Mouse (Mus musculus): Measurements from ENCODE around the gene Cfap161.

The Cfap161 gene

DNA sequence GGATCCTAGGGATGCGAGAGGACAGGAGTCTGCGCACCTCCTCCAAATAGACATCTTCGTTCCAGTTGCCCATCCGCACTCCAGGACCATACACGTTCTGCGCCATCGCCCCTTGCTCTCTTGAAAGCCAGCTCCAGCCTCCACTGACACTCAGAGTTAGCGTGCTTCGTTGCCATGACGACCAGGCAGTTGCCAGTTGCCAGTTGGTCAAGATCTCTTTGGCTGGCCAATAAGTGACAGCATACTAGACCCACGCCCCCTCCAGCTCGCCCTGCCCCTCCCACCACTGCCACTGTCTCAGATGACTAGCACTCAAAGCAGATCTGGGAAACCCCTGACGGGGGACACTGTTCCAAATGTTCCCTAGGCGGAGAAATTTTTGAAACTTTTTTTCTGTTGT lies at the start of gene Cfap161:
Gene Cfap161, minus strand, starts transcription at position 176 of the 400 bp plus-strand sequence.
- in situ Hi-C loops (cut with MboI; ENCODE audit: low sequenced_read_pairs), result loop anchor here (10.0 kb wide), 1 partner anchor 220 kb away; no protein-coding TSS in a partner anchor

GRCm38 (mm10) chr7:83842486-83843259 lies 48.0 kb upstream of the Cfap161 start:
- in situ Hi-C loops (cut with MboI; ENCODE audit: low sequenced_read_pairs), result no loop called here

- in situ Hi-C loops (cut with MboI; ENCODE audit: low sequenced_read_pairs), result no loop called here
These were observed 45.4 kb upstream of the Cfap161 start for GRCm38 (mm10) chr7:83840076-83840475.

GRCm38 (mm10) chr7:83838525-83839224 lies 44.0 kb upstream of the Cfap161 start:
- in situ Hi-C loops (cut with MboI; ENCODE audit: low sequenced_read_pairs), result no loop called here

GRCm38 (mm10) chr7:83829355-83829754 lies 34.7 kb upstream of the Cfap161 start:
- in situ Hi-C loops (cut with MboI; ENCODE audit: low sequenced_read_pairs), result no loop called here

DNA sequence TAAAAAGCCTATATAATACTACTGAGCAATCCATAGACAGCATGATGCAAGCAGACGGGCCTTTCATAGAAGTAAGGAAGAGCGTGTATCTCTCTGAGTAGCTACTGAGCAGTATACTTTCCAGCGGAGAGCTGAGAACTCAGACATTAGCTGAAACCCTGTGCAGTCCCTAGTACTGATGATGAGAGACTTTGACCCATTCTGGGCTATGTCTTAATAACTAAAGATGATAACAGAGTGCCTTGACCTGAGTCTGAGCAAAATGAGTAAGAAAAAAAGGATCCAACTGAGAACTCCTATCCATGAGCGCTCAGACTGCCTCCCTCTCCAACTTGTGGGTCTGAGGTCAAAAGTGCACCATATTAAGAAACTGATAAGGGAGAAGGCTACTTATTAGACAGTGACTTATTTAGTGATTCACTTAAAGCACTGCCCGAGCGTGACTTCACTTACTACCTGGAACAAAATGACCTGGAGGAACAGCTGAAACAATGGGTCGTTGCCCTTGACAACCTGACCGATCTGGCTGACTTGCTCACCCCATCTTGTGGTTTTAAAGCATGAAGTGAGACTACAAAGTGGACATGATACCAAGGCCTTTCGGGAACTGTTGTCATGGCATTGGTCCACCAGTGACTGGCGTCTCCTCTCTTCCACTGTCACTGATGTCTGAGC lies 32.9 kb upstream of the Cfap161 start:
- in situ Hi-C loops (cut with MboI; ENCODE audit: low sequenced_read_pairs), result no loop called here

GRCm38 (mm10) chr7:83826808-83827207 lies 32.1 kb upstream of the Cfap161 start:
- in situ Hi-C loops (cut with MboI; ENCODE audit: low sequenced_read_pairs), result no loop called here

- in situ Hi-C loops (cut with MboI; ENCODE audit: low sequenced_read_pairs), result no loop called here
These were observed 27.3 kb upstream of the Cfap161 start for GRCm38 (mm10) chr7:83821951-83822350.

GRCm38 (mm10) chr7:83816886-83817285 lies 22.2 kb upstream of the Cfap161 start:
- in situ Hi-C loops (cut with MboI; ENCODE audit: low sequenced_read_pairs), result no loop called here

DNA sequence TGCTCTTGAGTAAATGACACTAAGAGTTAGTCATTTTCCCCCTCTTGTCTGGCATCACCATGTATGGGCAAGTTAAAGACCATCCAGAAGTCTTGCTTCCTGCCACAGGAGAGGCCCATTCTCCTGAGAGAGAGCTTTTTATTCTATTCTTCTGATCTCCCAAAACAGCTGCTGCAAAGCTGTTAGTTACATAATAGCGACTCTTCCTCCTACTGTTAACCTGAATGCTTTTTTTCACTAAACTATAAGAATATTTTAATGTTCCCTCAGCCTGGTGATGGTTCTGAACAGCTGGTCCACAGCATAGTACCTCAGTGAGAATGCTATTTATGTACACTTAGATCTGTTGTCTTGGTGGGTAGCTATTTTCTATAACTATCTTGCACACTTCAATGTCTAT lies 21.0 kb upstream of the Cfap161 start:
- in situ Hi-C loops (cut with MboI; ENCODE audit: low sequenced_read_pairs), result no loop called here

GRCm38 (mm10) chr7:83813993-83814392 lies 19.3 kb upstream of the Cfap161 start:
- in situ Hi-C loops (cut with MboI; ENCODE audit: low sequenced_read_pairs), result no loop called here

DNA sequence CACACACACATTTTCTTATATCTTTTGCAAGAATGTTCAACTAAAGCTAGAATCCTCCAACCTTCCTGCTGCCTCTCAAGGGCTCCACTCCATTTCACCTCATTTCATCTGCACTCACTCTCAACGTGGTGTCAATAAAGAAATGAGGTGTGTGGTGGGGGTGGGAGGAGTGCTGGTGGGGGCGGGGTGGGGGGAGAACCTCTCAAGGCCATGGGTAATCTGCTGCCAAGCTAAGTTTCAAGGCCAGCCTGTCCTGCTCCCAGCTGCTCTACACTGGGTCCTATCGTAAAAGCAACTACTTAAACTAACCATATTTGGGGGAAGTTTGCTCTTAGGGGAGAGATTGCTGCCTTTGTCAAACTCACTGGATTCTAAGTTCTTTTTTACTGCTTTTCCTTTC lies 18.8 kb upstream of the Cfap161 start:
- in situ Hi-C loops (cut with MboI; ENCODE audit: low sequenced_read_pairs), result no loop called here

DNA sequence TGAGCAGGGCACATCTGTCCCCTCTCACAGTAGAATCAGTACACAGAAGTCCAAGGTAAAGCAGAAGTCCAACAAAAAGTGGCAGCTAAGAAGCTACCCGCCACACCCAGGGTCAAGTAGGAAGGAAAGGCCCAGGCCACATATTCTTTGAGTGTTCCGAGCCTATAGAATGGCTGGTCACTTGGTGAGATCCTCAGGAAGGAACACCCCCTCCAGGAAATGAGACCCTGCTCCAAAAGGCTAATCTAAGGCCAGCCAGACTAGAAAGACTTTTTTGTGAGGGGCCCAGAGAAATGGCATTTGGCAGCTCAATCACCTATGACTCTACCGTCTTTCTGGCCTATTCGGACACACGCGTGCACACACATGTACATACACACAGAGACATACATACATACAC lies 18.3 kb upstream of the Cfap161 start:
- in situ Hi-C loops (cut with MboI; ENCODE audit: low sequenced_read_pairs), result no loop called here

DNA sequence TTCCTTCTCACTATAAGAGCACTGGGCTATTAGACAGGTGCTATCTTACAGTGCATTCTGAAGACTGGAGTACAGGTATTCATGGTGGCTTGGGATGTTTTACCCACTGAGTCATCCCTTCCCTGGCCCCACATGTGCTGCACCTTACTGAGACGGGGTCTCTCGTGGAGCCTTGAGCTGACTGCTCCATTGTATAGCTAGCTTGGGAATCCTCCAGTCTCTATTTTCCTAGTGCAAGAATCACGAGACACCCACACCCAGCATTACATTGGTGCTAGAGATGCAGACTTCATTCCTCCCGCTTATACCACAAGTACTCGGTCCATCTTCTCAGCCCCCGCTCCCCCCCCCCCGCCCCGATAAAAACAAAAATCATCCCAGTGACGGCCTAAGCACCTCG lies 17.9 kb upstream of the Cfap161 start:
- in situ Hi-C loops (cut with MboI; ENCODE audit: low sequenced_read_pairs), result no loop called here

DNA sequence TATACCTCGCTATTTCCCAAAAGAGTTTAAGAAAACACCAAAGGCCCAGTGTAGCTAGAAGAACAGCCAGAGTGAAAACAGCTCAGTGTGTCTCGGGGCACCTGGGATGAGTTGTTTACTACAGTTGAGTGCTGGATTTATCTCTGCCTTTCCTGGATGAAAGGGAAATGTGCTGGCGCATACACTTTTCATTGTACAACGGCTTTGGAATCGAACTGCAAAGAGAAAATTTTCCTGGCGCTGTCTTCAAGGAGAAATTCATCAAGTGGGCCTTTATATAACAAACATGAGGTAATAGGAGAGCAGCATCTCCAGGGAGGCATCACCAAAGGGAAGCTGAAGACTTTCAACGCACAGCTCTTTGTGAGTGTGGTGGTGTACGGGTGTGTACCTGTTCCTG lies 17.2 kb upstream of the Cfap161 start:
- in situ Hi-C loops (cut with MboI; ENCODE audit: low sequenced_read_pairs), result no loop called here

DNA sequence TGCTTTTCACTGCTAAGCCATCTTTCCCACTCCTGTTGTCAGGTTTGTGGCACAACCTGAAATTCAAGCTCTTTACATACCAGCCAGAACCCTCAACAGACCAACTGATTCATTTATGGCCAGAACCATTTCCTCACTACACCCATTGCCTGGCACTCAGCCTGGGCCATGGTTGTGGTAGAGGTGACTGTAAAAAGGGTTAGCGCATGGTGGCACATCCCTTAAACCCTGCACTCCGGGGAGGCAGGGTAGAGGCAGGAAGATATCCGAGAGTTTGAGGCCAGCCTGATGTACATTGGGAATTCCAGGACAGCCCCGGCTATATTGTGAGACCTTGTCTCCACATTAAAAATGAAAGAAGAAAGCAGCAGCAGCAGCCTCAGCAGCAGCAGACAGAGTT lies 16.8 kb upstream of the Cfap161 start:
- in situ Hi-C loops (cut with MboI; ENCODE audit: low sequenced_read_pairs), result no loop called here

GRCm38 (mm10) chr7:83810141-83811100 lies 15.7 kb upstream of the Cfap161 start:
- in situ Hi-C loops (cut with MboI; ENCODE audit: low sequenced_read_pairs), result no loop called here

GRCm38 (mm10) chr7:83809715-83810114 lies 15.0 kb upstream of the Cfap161 start:
- in situ Hi-C loops (cut with MboI; ENCODE audit: low sequenced_read_pairs), result no loop called here

DNA sequence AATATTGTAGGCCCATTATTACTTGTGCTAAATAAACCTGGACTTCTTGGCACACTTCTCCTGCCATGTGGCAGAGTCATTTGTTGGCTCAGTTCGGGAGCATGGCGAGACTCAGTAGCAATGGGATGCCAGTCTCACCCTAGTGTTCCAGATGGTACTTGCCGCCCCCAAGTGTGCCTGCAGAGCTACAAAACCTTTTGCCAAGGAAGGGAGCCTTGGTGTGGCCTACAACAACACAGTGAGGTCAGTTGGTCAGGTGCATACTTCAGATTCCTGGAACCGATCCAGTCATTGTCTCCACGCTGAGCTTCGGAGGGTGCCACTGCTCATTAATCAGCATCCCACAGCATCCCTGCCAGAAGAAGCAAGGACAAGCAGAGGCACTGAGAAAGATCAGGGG lies 14.4 kb upstream of the Cfap161 start:
- in situ Hi-C loops (cut with MboI; ENCODE audit: low sequenced_read_pairs), result no loop called here

DNA sequence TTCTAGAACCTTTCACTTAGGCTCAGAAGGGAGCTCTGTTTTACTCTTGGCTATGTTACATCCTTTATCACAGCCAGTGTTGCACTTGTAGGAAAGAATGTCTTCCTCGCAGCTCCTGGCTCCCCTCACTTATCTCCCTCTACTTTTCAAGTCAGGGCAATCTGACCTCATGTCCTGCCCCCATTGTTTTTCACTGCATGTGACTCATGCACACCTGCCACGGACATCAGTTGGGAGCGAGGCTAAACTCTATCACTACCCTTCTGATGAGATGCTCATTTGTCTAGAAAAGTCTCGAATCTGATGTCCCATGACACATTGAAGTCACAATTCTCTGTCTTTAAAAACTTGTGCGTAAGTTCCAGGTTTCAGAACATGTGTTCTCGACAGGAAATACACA lies 12.3 kb upstream of the Cfap161 start:
- in situ Hi-C loops (cut with MboI; ENCODE audit: low sequenced_read_pairs), result no loop called here

DNA sequence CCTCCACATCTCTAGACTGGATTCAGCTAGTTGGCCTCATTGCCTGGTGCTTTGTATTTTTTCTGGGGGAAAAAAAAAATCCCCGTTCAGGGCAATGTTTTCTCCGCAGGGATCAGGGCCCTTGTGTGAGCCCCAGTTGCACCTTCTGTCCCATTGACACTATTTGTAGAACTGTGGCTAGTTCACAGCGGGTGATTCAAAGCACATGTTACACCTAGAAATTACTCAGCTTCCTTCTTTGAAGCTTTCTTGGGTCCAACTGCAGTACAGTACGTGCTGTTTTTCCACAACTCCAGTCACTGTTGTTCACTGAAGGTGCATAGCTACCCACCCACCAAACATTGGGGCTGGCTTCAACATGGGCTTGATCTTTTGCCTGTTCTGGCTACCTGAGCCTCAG lies 9.1 kb upstream of the Cfap161 start:
- in situ Hi-C loops (cut with MboI; ENCODE audit: low sequenced_read_pairs), result no loop called here
